Mouse (Mus musculus): ENCODE measurements around the gene Elob.

GRCm38 (mm10) chr17:23843141-23843811 is 14.3 kb upstream of the Elob start:
- TF ChIP-seq EP300 (IDR thresholded peaks at IDR 0.05; ENCODE audit: low read depth) (no peak), CTCF (IDR thresholded peaks at IDR 0.05; ENCODE audit: low read depth) (no peak)
